Mouse (Mus musculus) neural tube, embryonic 15.5 days (tissue): Measurements from ENCODE around the gene Gm12258. TPM values are rescaled to one million over a fixed set of nuclear protein-coding genes. Genes with fewer than 3 reads are reported as not detected.

Source experiments
- ATAC-seq: fragments of 200-750 bp; cut with Nextera tagmentation; 2 replicates; pipeline ENCODE4 v1.8.0; 2017; ENCODE audit warnings: mild to moderate bottlenecking, moderate TSS enrichment, moderate library complexity; ENCODE audit not compliant: low FRiP score
- H3K27ac ChIP-seq: fragments of 300-500 bp; sonication (generic); replicated peaks from 2 replicates; pipeline ENCODE4 v1.5.1; 2015; ENCODE audit warnings: mild to moderate bottlenecking, inconsistent platforms
- H3K27me3 ChIP-seq: fragments of 300-500 bp; sonication (generic); replicated peaks from 2 replicates; pipeline ENCODE4 v1.6.1; 2015; ENCODE audit warnings: inconsistent platforms
- H3K36me3 ChIP-seq: fragments of 300-500 bp; sonication (generic); 2 replicates; pipeline ENCODE4 v1.6.1; 2015; ENCODE audit warnings: inconsistent platforms
- H3K4me1 ChIP-seq: fragments of 300-500 bp; sonication (generic); 2 replicates; pipeline ENCODE4 v1.6.1; 2015; ENCODE audit warnings: inconsistent platforms
- H3K4me2 ChIP-seq: fragments of 300-500 bp; sonication (generic); 2 replicates; pipeline ENCODE4 v1.6.1; 2015; ENCODE audit warnings: inconsistent platforms, mild to moderate bottlenecking, moderate library complexity
- H3K4me3 ChIP-seq: fragments of 300-500 bp; sonication (generic); replicated peaks from 2 replicates; pipeline ENCODE4 v1.5.1; 2015; ENCODE audit warnings: mild to moderate bottlenecking, inconsistent platforms
- H3K9ac ChIP-seq: fragments of 300-500 bp; sonication (generic); replicated peaks from 2 replicates; pipeline ENCODE4 v1.6.1; 2015; ENCODE audit warnings: mild to moderate bottlenecking, inconsistent platforms
- H3K9me3 ChIP-seq: fragments of 300-500 bp; sonication (generic); replicated peaks from 2 replicates; pipeline ENCODE4 v1.6.1; 2016; ENCODE audit warnings: inconsistent platforms
- WGBS: fragments of 180-500 bp; shearing (Covaris S2); methylation state at CpG from one replicate; pipeline ENCODE4 v1.1.7; 2015; ENCODE audit warnings: mixed read lengths; 5-methylcytosine and 5-hydroxymethylcytosine counted together
- polyA plus RNA-seq: library from polyadenylated mRNA; unstranded; fragments of >200 nt; fragmentation: Nextera tagmentation; extraction: Ambion mirVana; gene quantifications from 2 replicates; pipeline ENCODE4 v1.2.1, GENCODE M21; 2015

Gene Gm12258
- polyA plus RNA-seq, 1 experiment from 2014 or later: 22.4 TPM

DNA sequence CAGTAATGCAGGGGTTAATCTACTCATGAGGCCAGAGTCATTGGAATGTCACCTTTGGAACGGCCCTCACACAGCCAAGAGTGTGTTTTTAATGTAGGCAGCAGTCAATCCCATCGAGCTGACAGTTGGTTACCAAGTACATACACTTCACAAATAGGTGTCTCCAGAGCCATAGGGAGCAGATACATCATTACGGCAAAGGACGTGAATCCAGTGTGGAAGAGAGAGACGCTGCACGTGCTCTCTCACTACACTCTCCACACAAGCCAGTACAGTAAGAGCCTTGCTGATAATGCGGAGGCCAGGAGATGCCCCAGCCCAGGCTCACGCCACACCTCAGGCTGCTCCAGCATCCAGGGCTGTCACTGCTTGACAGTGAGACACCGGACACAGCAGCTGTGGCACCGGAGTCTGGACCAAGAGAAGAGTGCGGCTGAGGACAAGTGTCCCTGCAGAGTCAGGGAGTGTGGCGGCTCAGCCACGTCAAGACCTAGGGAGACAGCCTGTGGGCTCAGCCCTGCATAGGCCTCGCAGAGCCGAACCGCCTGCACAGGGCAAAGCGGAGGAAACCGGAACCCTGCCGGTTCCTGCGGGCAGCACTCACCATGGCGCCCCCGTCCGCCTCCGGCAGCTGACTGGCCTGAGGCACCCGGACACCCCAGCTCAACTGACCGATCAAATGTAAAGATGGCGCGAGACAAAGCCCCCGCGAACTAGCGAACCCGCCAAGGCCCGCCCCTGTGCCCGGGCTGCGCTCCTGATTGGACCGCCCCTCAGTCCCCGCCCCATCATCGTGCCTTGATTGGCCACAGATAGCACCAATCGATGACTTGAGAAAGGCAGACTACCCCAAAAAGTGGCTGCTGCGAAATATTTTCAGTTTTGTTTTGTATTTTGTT, 56.8 kb downstream of the Gm12258 start, which contains the start of gene Zfp39:
TSS of gene Zfp39 (minus strand) at position 715 of the 899 bp plus-strand sequence.
- Histone ChIP-seq H3K27ac (peak within 1 kb of the TSS; percentile 88), H3K9me3 (no peaks in the 10 kb centered on the region), H3K36me3 (peaks cover 18% of the 10 kb centered on the region), H3K4me3 (peak within 1 kb of the TSS; percentile 65), H3K4me1 (peaks cover 18% of the 10 kb centered on the region), H3K9ac (peak within 1 kb of the TSS; percentile 73), H3K27me3 (no peaks in the 10 kb centered on the region), H3K4me2 (peak within 1 kb of the TSS; percentile 75)
- under 1% methylated on average over 40 of the region's 40 CpGs for WGBS
- ATAC-seq: peak; percentile 99

- peaks cover 18% of the 10 kb centered on the region for H3K4me1 ChIP-seq
- H3K4me2 ChIP-seq: peak overlapping the region; percentile 75
- 5% methylated on average over 8 of the region's 8 CpGs for WGBS
- H3K9me3 ChIP-seq: no peaks in the 10 kb centered on the region
- no peaks in the 10 kb centered on the region for H3K27me3 ChIP-seq
- H3K4me3 ChIP-seq: peak overlapping the region; percentile 65
- no peak for ATAC-seq
- peak overlapping the region; percentile 72; the same call in 1 of the 2 replicates for H3K27ac ChIP-seq
- H3K36me3 ChIP-seq: peaks cover 14% of the 10 kb centered on the region
- peak overlapping the region; percentile 53; the same call in 1 of the 2 replicates for H3K9ac ChIP-seq
These were observed 57.4 kb downstream of the Gm12258 start for GRCm38 (mm10) chr11:58904410-58904718.

DNA sequence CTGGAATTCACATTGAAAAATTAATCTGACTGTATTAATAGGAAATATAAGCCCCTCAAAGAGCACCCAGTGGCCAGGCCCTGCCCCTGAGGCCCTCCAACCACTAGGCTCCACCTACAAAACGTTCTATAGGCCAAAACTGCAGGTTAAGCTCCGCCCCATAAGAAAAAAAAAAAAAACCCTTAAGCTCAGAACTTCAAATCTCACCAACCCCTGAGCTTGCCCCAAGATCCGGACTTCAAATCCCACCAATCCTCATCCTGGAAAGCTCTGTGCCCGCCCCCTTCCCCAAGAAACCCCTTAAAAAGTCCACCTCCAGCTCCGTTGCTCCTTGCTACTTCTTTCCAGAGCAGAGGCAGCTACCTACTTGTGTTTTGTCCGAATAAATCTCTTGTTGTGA, 57.9 kb downstream of the Gm12258 start:
- no peaks in the 10 kb centered on the region for H3K27me3 ChIP-seq
- peaks cover 14% of the 10 kb centered on the region for H3K36me3 ChIP-seq
- H3K4me2 ChIP-seq: peak overlapping the region; percentile 75; the same call in 1 of the 2 replicates
- H3K4me3 ChIP-seq: no peak overlapping the region
- peaks cover 18% of the 10 kb centered on the region for H3K4me1 ChIP-seq
- no peak overlapping the region for H3K9ac ChIP-seq
- no peak overlapping the region for H3K27ac ChIP-seq
- WGBS: 49% methylated on average over 6 of the region's 6 CpGs
- H3K9me3 ChIP-seq: no peaks in the 10 kb centered on the region
- ATAC-seq: no peak

Other genes with a start within 250 kb of the Gm12258 start
- gene 2210407C18Rik, start 231.1 kb upstream of the Gm12258 start, polyA plus RNA-seq: not detected in 2 replicates
- not detected in 2 replicates for gene Olfr323, start 216.7 kb upstream of the Gm12258 start, polyA plus RNA-seq
- 0.19 and 0.29 TPM in 2 replicates for gene Trim58, start 206.7 kb upstream of the Gm12258 start, polyA plus RNA-seq
- not detected in 2 replicates for gene Olfr322, start 188.4 kb upstream of the Gm12258 start, polyA plus RNA-seq
- gene Olfr320, start 166.1 kb upstream of the Gm12258 start, polyA plus RNA-seq: not detected in 2 replicates
- not detected in 2 replicates for gene Olfr319, start 148.0 kb upstream of the Gm12258 start, polyA plus RNA-seq
- gene Olfr318, start 123.1 kb upstream of the Gm12258 start, polyA plus RNA-seq: not detected in 2 replicates
- gene Olfr317, start 107.9 kb upstream of the Gm12258 start, polyA plus RNA-seq: 0.17 and 0.26 TPM in 2 replicates
- not detected in 2 replicates for gene Olfr316, start 94.4 kb upstream of the Gm12258 start, polyA plus RNA-seq
- gene Olfr315, start 74.0 kb upstream of the Gm12258 start, polyA plus RNA-seq: not detected in 2 replicates
- 0.06 TPM in 1 of 2 replicates, not detected in the other for gene Olfr314, start 64.2 kb upstream of the Gm12258 start, polyA plus RNA-seq
- gene Fam183b, start 45.2 kb upstream of the Gm12258 start, polyA plus RNA-seq: 10.1 and 15.2 TPM in 2 replicates
- gene Olfr313, start 32.2 kb upstream of the Gm12258 start, polyA plus RNA-seq: not detected in 2 replicates
- gene Olfr312, start 17.9 kb upstream of the Gm12258 start, polyA plus RNA-seq: not detected in 2 replicates
- gene Olfr311, start 7.9 kb upstream of the Gm12258 start, polyA plus RNA-seq: not detected in 2 replicates
- gene 2810021J22Rik, start 20.1 kb downstream of the Gm12258 start, polyA plus RNA-seq: 10.3 and 11.7 TPM in 2 replicates
- gene Zfp39, start 57.1 kb downstream of the Gm12258 start, polyA plus RNA-seq: 6.6 and 8.1 TPM in 2 replicates
- 0.10 TPM in 1 of 2 replicates, not detected in the other for gene Btnl10, start 70.8 kb downstream of the Gm12258 start, polyA plus RNA-seq
- gene Rnf187, start 91.8 kb downstream of the Gm12258 start, polyA plus RNA-seq: 559 and 636 TPM in 2 replicates
- gene Hist3h2ba, start 101.8 kb downstream of the Gm12258 start, polyA plus RNA-seq: 184 and 262 TPM in 2 replicates
- gene Hist3h2a, start 107.5 kb downstream of the Gm12258 start, polyA plus RNA-seq: 66.5 and 86.3 TPM in 2 replicates
- gene Trim17, start 107.5 kb downstream of the Gm12258 start, polyA plus RNA-seq: 1.1 TPM in 2 replicates
- gene Trim11, start 130.9 kb downstream of the Gm12258 start, polyA plus RNA-seq: 22.2 and 22.5 TPM in 2 replicates